27 mouse cellular contexts compared by ENCODE assay signal in the genomic region with DNA sequence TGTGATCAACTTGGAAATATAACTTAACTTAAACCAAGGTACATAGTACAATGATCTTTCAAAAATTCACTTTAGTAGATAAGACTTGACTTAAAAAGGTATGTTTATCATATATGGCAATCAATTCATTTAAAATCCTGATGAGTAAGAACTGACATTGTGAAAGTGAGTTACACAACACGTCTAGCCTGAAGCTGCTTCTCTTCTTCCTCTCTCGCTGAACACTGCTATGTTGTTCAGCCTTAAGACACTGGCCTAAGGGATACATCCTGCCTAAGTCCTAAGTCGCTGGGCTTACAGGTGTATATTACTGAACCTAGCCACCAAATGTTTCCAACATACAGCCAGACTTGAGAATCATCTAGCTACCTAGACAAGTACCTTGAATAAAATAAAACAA.
"Had no signal": no experiment of that assay in that cellular context is flagged by ENCODE, and none has a peak within 500 bp of the region (broad histone marks: within the 10 kb centered on the region; RNA-seq: fewer than 3 reads in every experiment).

No protein-coding gene starts in this region.

- H3K4me2 ChIP-seq: heart, embryonic 12.5 days; hindbrain, embryonic 12.5 days; hindbrain, embryonic 14.5 days; intestine, embryonic 15.5 days; kidney, embryonic 15.5 days; limb, embryonic 13.5 days; limb, embryonic 15.5 days; liver, embryonic 12.5 days had no signal

- H3K27me3 ChIP-seq: heart, embryonic 12.5 days; hindbrain, embryonic 12.5 days; intestine, embryonic 15.5 days; kidney, embryonic 15.5 days; limb, embryonic 13.5 days; limb, embryonic 15.5 days; liver, embryonic 12.5 days had no signal

- H3K9me3 ChIP-seq: heart, embryonic 10.5 days; heart, embryonic 12.5 days; hindbrain, embryonic 10.5 days; hindbrain, embryonic 12.5 days; intestine, embryonic 15.5 days; kidney, embryonic 15.5 days; limb, embryonic 13.5 days; limb, embryonic 15.5 days; liver, embryonic 12.5 days had no signal

- H3K9ac ChIP-seq: heart, embryonic 12.5 days; hindbrain, embryonic 12.5 days; hindbrain, embryonic 14.5 days; intestine, embryonic 15.5 days; kidney, embryonic 15.5 days; limb, embryonic 13.5 days; limb, embryonic 15.5 days; liver, embryonic 12.5 days; liver, embryonic 14.5 days had no signal

- H3K4me3 ChIP-seq: heart, embryonic 10.5 days; heart, embryonic 12.5 days; hindbrain, embryonic 10.5 days; hindbrain, embryonic 12.5 days; intestine, embryonic 15.5 days; kidney, embryonic 15.5 days; layer of hippocampus, adult 2 months; left cerebral cortex, adult 2 months; limb, embryonic 13.5 days; limb, embryonic 15.5 days; liver, embryonic 12.5 days had no signal

- H3K4me1 ChIP-seq: heart, embryonic 10.5 days; intestine, embryonic 15.5 days; kidney, embryonic 15.5 days; limb, embryonic 15.5 days; liver, embryonic 12.5 days had no signal

- DNase-seq: gastrocnemius, postnatal 14 days; gastrocnemius, postnatal 36 days; heart, adult 18-20 months; heart, postnatal 10 days; heart, postnatal 4 days; kidney, adult 2 months; kidney, adult 9 months; kidney, postnatal 14 days; kidney, postnatal 36 days; left cerebral cortex, postnatal 4 days had no signal

- H3K27ac ChIP-seq: heart, embryonic 10.5 days; hindbrain, embryonic 10.5 days; hindbrain, embryonic 12.5 days; hindbrain, embryonic 14.5 days; intestine, embryonic 15.5 days; kidney, embryonic 15.5 days; kidney, postnatal 0 days; layer of hippocampus, adult 2 months; left cerebral cortex, adult 2 months; limb, embryonic 13.5 days; limb, embryonic 15.5 days; liver, embryonic 12.5 days; liver, embryonic 14.5 days had no signal

- H3K36me3 ChIP-seq: hindbrain, embryonic 12.5 days; intestine, embryonic 15.5 days; kidney, embryonic 15.5 days; limb, embryonic 15.5 days; liver, embryonic 12.5 days had no signal

- ATAC-seq: hindbrain, embryonic 16.5 days; inflammation-experienced regulatory T-cells, adult 6 months; intestine, embryonic 15.5 days; intestine, postnatal 0 days; liver, embryonic 12.5 days had no signal
